Mouse (Mus musculus): ENCODE measurements around the gene Rfc5. TPM values are rescaled to one million over a fixed set of nuclear protein-coding genes. Genes with fewer than 3 reads are reported as not detected.

Gene Rfc5
- polyA plus RNA-seq (2012; rRNA removed), result 34.3 and 38.8 TPM in 2 replicates

DNA sequence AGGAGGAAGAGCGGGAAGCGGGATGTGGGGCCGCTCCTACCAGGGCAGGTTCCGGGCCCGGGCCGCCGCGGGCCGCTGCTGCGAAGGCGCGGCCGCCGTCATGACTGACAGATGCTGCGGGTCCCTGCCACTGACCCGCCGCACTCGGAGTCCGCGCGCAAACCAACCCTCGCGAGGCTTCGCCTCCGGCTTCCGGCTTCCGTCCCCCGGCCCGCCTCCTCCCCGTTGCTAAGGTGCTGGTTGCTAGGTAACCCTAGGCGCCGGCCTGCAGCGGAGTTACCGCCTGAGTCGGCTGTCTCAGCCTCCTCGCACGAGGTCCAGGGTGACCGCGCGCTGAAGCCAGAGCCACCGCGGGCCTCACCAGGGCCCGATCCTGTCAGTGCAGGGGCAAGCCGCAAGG, at the start of gene Rfc5:
TSS of gene Rfc5 (minus strand) at position 171 of the 400 bp plus-strand sequence.

GRCm38 (mm10) chr5:117413507-117414501, 25.0 kb upstream of the Rfc5 start, which contains the start of gene Ksr2:
Gene Ksr2 (plus strand): TSS chr5:117414000.

GRCm38 (mm10) chr5:117357129-117357477, 31.7 kb downstream of the Rfc5 start, which contains the start of gene Wsb2:
Gene Wsb2 (plus strand): TSS chr5:117357304.

Other genes with a start within 250 kb of the Rfc5 start
- gene Pebp1, start 101.4 kb downstream of the Rfc5 start, polyA plus RNA-seq (2012; rRNA removed), result 790 and 809 TPM in 2 replicates
- gene Vsig10, start 70.0 kb downstream of the Rfc5 start, polyA plus RNA-seq (2012; rRNA removed), result 2.6 and 4.3 TPM in 2 replicates
- 185 and 195 TPM in 2 replicates for gene Wsb2, start 31.7 kb downstream of the Rfc5 start, polyA plus RNA-seq (2012; rRNA removed)
- gene Ksr2, start 25.0 kb upstream of the Rfc5 start, polyA plus RNA-seq (2012; rRNA removed), result 2.9 and 3.5 TPM in 2 replicates

Measured in central nervous system, embryonic 14 days (tissue).